Mouse (Mus musculus) heart, embryonic 11.5 days (tissue): ENCODE data around the gene Brms1. TPM values are rescaled to one million over a fixed set of nuclear protein-coding genes. Genes with fewer than 3 reads are reported as not detected.

Experiments
- ATAC-seq: fragments of 200-750 bp; cut with Nextera tagmentation; replicated peaks from 2 replicates; pipeline ENCODE4 v1.8.0; 2017; ENCODE audit warnings: moderate library complexity; ENCODE audit not compliant: insufficient number of reproducible peaks, low FRiP score, low TSS enrichment
- H3K27ac ChIP-seq: fragments of 300-500 bp; sonication (generic); 2 replicates; pipeline ENCODE4 v1.5.1; 2014; ENCODE audit warnings: mild to moderate bottlenecking, low read depth, low read length
- H3K27me3 ChIP-seq: fragments of 300-500 bp; sonication (generic); 2 replicates; pipeline ENCODE4 v1.6.1; 2014; ENCODE audit warnings: mild to moderate bottlenecking, low read length, mixed read lengths; ENCODE audit not compliant: control insufficient read depth, insufficient read depth
- H3K36me3 ChIP-seq: fragments of 300-500 bp; sonication (generic); 2 replicates; pipeline ENCODE4 v1.6.1; 2014; ENCODE audit warnings: mild to moderate bottlenecking, low read length, moderate library complexity, mixed read lengths; ENCODE audit not compliant: control insufficient read depth, insufficient read depth
- H3K4me1 ChIP-seq: fragments of 300-500 bp; sonication (generic); 2 replicates; pipeline ENCODE4 v1.6.1; 2014; ENCODE audit warnings: low read length; ENCODE audit not compliant: control insufficient read depth, insufficient read depth
- H3K4me2 ChIP-seq: fragments of 300-500 bp; sonication (generic); 2 replicates; pipeline ENCODE4 v1.6.1; 2014; ENCODE audit warnings: mild to moderate bottlenecking, moderate library complexity
- H3K4me3 ChIP-seq: fragments of 300-500 bp; sonication (generic); 2 replicates; pipeline ENCODE4 v1.5.1; 2014; ENCODE audit warnings: low read depth, low read length
- H3K9ac ChIP-seq: fragments of 300-500 bp; sonication (generic); 2 replicates; pipeline ENCODE4 v1.6.1; 2014; ENCODE audit warnings: mild to moderate bottlenecking, low read depth, low read length, moderate library complexity
- H3K9me3 ChIP-seq: fragments of 300-500 bp; sonication (generic); replicated peaks from 2 replicates; pipeline ENCODE4 v1.6.1; 2016; ENCODE audit warnings: low read length; ENCODE audit not compliant: control insufficient read depth
- WGBS: fragments of 180-500 bp; shearing (Covaris S2); extraction: QIAGEN DNeasy Blood & Tissue Kit; methylation state at CpG from one replicate; pipeline ENCODE4 v1.1.7; 2014; ENCODE audit not compliant: insufficient replicate concordance; 5-methylcytosine and 5-hydroxymethylcytosine counted together
- polyA plus RNA-seq: library from polyadenylated mRNA; unstranded; fragments of >200 nt; fragmentation: Nextera tagmentation; extraction: Ambion mirVana; gene quantifications from 2 replicates; pipeline ENCODE4 v1.2.1, GENCODE M21; 2014

Gene Brms1
- polyA plus RNA-seq, 1 experiment from 2014 or later: 35.3 TPM

GRCm38 (mm10) chr19:5094746-5095417, 53.7 kb downstream of the Brms1 start:
- no peak for ATAC-seq
- 0 out of 2 replicates have a peak, but pooled peaks cover 2% of the 10 kb centered on the region for H3K27me3 ChIP-seq
- no peak overlapping the region for H3K4me2 ChIP-seq
- WGBS: 52% methylated on average over 11 of the region's 11 CpGs
- no peak overlapping the region for H3K4me3 ChIP-seq
- H3K4me1 ChIP-seq: peaks cover 37% of the 10 kb centered on the region
- no peak overlapping the region for H3K27ac ChIP-seq
- no peak overlapping the region for H3K9ac ChIP-seq
- peaks cover 16% of the 10 kb centered on the region for H3K36me3 ChIP-seq
- H3K9me3 ChIP-seq: no peaks in the 10 kb centered on the region

- Histone ChIP-seq H3K36me3 (peaks cover 17% of the 10 kb centered on the region), H3K27me3 (0 out of 2 replicates have a peak, but pooled peaks cover 2% of the 10 kb centered on the region), H3K4me3 (no peak overlapping the region), H3K9ac (no peak overlapping the region), H3K4me2 (no peak overlapping the region; the same call in 1 of the 2 replicates), H3K4me1 (peaks cover 37% of the 10 kb centered on the region), H3K9me3 (no peaks in the 10 kb centered on the region), H3K27ac (no peak overlapping the region)
- ATAC-seq: no peak
- 11% methylated on average over 9 of the region's 9 CpGs for WGBS
Measured at GRCm38 (mm10) chr19:5095887-5096474, 54.8 kb downstream of the Brms1 start.

- Histone ChIP-seq H3K4me2 (peak overlapping the region; percentile 99), H3K4me3 (peak overlapping the region; percentile 55), H3K9ac (peak overlapping the region; percentile 77), H3K4me1 (peaks cover 37% of the 10 kb centered on the region), H3K27me3 (0 out of 2 replicates have a peak, but pooled peaks cover 2% of the 10 kb centered on the region), H3K9me3 (no peaks in the 10 kb centered on the region), H3K27ac (no peak overlapping the region), H3K36me3 (peaks cover 24% of the 10 kb centered on the region)
- ATAC-seq: no peak
- 8% methylated on average over 31 of the region's 31 CpGs for WGBS
Measured at GRCm38 (mm10) chr19:5097521-5098362, 56.6 kb downstream of the Brms1 start.

GRCm38 (mm10) chr19:5098363-5099143, 57.4 kb downstream of the Brms1 start, which contains the start of gene Cnih2:
Gene Cnih2, minus strand, starts transcription at chr19:5098521.
- Histone ChIP-seq H3K4me3 (peak within 1 kb of the TSS; percentile 55), H3K9ac (peak within 1 kb of the TSS; percentile 77), H3K27me3 (0 out of 2 replicates have a peak, but pooled peaks cover 2% of the 10 kb centered on the region), H3K27ac (no peak within 1 kb of the TSS), H3K4me2 (peak within 1 kb of the TSS; percentile 99), H3K36me3 (peaks cover 21% of the 10 kb centered on the region), H3K4me1 (peaks cover 37% of the 10 kb centered on the region), H3K9me3 (no peaks in the 10 kb centered on the region)
- ATAC-seq: no peak; the same call in 1 of the 2 replicates
- 4% methylated on average over 32 of the region's 48 CpGs for WGBS

Other genes with a start within 250 kb of the Brms1 start
- 54.0 and 58.0 TPM in 2 replicates for gene Rbm4, start 247.5 kb upstream of the Brms1 start, polyA plus RNA-seq
- gene Gm21992, start 229.7 kb upstream of the Brms1 start, polyA plus RNA-seq: 19.8 and 24.0 TPM in 2 replicates
- 58.0 and 67.5 TPM in 2 replicates for gene Rbm14, start 229.7 kb upstream of the Brms1 start, polyA plus RNA-seq
- gene Ccs, start 202.0 kb upstream of the Brms1 start, polyA plus RNA-seq: 37.5 and 38.8 TPM in 2 replicates
- not detected in 2 replicates for gene Ccdc87, start 202.0 kb upstream of the Brms1 start, polyA plus RNA-seq
- 23.3 and 30.2 TPM in 2 replicates for gene Ctsf, start 186.2 kb upstream of the Brms1 start, polyA plus RNA-seq
- 4.5 and 5.2 TPM in 2 replicates for gene Actn3, start 163.4 kb upstream of the Brms1 start, polyA plus RNA-seq
- gene Zdhhc24, start 162.7 kb upstream of the Brms1 start, polyA plus RNA-seq: 7.1 and 8.9 TPM in 2 replicates
- 1.9 and 2.9 TPM in 2 replicates for gene Bbs1, start 134.7 kb upstream of the Brms1 start, polyA plus RNA-seq
- gene Dpp3, start 113.1 kb upstream of the Brms1 start, polyA plus RNA-seq: 87.8 and 110 TPM in 2 replicates
- 0.86 and 1.1 TPM in 2 replicates for gene Peli3, start 98.2 kb upstream of the Brms1 start, polyA plus RNA-seq
- 117 and 129 TPM in 2 replicates for gene Mrpl11, start 79.2 kb upstream of the Brms1 start, polyA plus RNA-seq
- gene Npas4, start 51.0 kb upstream of the Brms1 start, polyA plus RNA-seq: 0.11 and 0.13 TPM in 2 replicates
- 8.2 and 10.3 TPM in 2 replicates for gene Slc29a2, start 17.5 kb upstream of the Brms1 start, polyA plus RNA-seq
- 37.4 and 46.9 TPM in 2 replicates for gene B4gat1, start 2.5 kb upstream of the Brms1 start, polyA plus RNA-seq
- 0.93 and 2.0 TPM in 2 replicates for gene AC124502.3, start 2.5 kb upstream of the Brms1 start, polyA plus RNA-seq
- gene Rin1, start 9.1 kb downstream of the Brms1 start, polyA plus RNA-seq: 3.0 and 4.3 TPM in 2 replicates
- 24.2 and 27.3 TPM in 2 replicates for gene Cd248, start 26.7 kb downstream of the Brms1 start, polyA plus RNA-seq
- 4.6 and 4.7 TPM in 2 replicates for gene Tmem151a, start 44.2 kb downstream of the Brms1 start, polyA plus RNA-seq
- 102 and 103 TPM in 2 replicates for gene Yif1a, start 47.2 kb downstream of the Brms1 start, polyA plus RNA-seq
- gene Cnih2, start 57.2 kb downstream of the Brms1 start, polyA plus RNA-seq: 8.4 TPM in 2 replicates
- 211 and 225 TPM in 2 replicates for gene Rab1b, start 65.7 kb downstream of the Brms1 start, polyA plus RNA-seq
- 19.8 and 24.3 TPM in 2 replicates for gene Klc2, start 77.2 kb downstream of the Brms1 start, polyA plus RNA-seq
- 21.4 and 22.8 TPM in 2 replicates for gene Pacs1, start 231.8 kb downstream of the Brms1 start, polyA plus RNA-seq